Mouse (Mus musculus): ENCODE measurements around the gene Foxp1.

The Foxp1 gene

DNA sequence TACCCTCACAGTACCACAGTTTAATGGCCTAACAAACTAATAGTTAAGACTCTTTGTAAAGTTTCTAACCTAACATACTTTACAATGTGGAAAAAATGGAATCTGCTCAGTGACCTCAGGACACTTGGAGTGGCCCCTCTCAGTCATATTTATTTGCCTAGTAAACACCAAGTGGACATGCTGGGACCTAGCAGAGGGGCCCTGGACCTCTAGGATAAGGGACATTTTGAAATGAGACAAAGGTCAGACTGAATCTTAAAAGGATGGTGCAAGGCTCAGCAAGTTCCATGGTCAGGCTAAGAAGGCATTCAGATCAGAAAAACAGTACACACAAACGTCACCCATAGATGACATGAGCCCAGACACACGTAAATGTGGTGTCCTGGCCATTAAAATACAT is 483.5 kb downstream of the Foxp1 start:
- CTCF ChIA-PET = no interaction called here

DNA sequence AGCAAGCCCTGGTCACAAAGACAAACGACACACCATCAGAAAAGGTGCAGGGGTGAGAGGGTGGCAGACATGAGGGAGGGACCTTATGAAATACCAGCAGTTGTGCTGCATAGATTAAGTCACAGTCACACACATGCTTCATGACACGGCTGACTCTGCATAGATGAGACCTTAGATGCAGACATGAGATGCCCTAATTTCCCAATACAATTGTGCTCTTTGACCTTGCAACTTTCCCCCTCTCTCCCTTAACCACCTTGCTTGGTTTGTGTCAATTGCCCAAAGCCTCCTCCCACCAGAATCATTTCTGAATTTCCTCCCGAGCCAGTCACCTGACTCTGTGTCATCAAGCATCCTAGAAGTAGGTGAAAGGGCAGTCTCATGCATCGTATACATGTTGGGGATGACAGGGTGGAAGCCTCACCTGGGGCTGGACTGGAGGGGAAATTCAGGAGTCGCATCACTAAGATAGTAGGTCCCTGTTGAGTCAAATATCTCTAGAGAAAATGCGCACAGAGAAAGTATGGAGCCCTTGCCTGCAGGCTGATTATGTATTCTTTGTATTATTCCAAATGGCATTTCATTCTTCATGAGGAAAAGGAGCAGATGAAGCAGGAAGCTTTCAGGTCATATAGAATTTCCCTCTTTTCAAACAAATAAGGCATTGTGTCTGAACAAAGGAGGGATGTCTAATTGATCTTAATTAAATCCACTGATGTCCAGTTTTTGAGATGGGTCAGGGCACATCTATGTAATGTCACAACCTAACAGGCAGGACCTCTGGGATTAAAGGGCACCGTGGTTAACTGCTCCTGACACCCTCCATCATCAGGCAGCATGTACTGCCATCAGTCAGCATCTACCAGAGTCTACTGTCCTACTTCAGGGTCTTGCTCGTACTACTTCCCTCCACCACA is 486.8 kb downstream of the Foxp1 start:
- CTCF ChIA-PET = interaction anchor here (0.6 kb wide), 1 partner anchor 406 kb away, joined by 3 read pairs; no protein-coding TSS in a partner anchor

DNA sequence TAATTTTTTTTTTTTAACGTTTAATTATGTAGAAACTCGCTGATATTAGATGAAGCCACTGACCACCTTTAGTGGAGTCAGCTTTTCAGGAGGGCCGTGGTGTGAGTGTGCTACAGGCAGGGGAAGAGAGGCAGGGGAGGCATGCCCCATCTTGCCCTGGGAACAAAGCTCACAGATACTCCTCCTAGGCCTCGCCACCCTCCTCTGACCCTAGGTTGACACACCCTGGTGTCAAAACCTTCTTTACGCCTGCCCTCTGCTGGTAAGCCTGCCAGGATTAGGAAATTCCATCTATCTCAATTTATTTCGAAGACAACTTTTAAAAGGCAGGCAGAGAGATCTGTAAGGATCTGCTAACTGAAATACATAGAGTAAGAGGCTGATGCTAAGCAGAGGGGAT is 489.5 kb downstream of the Foxp1 start:
- CTCF ChIA-PET = interaction anchor here (0.6 kb wide), 1 partner anchor 34 kb away, joined by 9 read pairs; no protein-coding TSS in a partner anchor

DNA sequence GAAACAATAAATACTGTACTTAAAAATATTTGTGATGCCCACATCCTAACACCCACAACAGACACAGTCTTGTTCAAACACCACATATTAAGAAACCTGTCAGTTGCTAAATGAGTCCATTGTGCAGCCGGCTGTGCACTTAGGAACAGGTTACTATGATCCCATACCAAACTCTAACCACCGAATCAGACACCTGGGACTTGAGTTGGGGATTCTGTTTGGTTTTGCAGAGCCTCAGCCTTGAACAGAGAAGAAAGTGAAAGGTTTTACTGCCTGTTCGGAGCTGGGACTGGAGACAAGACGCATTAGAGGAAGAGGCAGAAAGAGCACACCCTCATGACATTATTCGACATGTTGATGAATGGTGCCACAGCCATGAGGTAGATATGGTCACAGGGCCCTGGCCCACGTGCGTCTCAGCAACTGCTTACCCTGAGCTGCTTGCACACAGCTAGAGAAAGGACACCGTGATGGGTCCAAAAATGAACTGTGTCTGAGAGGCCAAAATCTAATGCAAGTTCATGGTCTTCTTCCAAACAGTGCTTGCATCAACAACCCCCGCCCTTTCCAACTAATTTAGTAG is 491.1 kb downstream of the Foxp1 start:
- CTCF ChIA-PET = no interaction called here

DNA sequence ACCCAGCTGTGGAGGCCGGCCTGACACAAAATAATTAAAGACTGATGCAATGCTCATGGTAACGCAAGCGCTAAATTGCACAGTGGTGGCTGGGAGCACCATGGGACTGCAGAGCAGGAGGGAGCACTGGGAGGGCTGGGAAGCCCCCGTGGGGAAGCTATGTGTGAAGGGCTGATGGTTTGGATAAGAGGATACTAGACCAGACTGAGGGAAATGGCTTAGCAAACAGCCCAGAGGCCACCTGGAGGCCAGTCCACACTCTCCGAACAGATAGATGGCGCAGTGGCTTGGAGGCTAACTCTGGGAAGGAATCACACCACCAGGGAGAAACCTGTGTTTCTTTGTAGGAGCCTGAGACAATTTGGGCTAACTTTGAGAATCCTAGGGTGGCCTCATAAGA is 492.3 kb downstream of the Foxp1 start:
- CTCF ChIA-PET = interaction anchor here (0.7 to 1.2 kb wide), 2 partner anchors 13 to 60 kb away, joined by 3 to 4 read pairs; no protein-coding TSS in a partner anchor

DNA sequence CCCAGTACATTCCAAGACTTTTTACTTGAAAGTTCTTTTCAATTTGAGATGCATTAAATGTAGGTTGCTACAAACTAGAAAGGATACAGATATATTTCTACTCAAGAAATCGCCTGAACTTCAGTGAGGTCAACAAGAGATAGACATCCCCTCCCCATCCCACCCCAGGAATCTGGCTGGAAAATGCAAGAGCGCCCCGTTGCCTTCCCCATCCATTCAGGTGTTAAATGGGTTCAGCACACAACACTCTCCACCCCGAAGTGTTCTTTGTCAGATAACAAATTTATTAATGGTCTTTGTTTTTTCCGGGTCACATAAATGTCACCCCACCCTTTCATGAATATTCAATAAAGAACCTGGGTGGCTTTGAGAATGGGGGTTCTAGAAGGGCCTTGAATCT is 493.1 kb downstream of the Foxp1 start:
- CTCF ChIA-PET = interaction anchor here (0.7 to 1.2 kb wide), 2 partner anchors 14 to 61 kb away, joined by 3 to 4 read pairs; no protein-coding TSS in a partner anchor

DNA sequence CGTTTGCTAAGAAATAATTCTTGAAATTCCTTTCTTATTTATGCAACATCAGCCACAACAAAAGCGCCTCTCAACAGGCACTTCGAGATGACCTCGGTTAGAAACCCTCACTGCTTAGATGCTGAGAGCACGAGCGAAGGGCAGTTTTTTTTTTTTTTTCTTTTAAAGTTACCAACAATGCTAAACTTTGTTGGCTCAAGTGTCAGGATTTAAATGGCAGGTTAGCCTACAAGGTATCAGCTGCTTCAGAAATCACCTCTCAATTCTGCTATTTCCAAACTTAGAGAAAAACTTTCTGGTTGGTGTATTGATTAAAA is 493.6 kb downstream of the Foxp1 start:
- CTCF ChIA-PET = interaction anchor here (0.6 kb wide), 1 partner anchor 435 kb away, joined by 5 read pairs; no protein-coding TSS in a partner anchor

DNA sequence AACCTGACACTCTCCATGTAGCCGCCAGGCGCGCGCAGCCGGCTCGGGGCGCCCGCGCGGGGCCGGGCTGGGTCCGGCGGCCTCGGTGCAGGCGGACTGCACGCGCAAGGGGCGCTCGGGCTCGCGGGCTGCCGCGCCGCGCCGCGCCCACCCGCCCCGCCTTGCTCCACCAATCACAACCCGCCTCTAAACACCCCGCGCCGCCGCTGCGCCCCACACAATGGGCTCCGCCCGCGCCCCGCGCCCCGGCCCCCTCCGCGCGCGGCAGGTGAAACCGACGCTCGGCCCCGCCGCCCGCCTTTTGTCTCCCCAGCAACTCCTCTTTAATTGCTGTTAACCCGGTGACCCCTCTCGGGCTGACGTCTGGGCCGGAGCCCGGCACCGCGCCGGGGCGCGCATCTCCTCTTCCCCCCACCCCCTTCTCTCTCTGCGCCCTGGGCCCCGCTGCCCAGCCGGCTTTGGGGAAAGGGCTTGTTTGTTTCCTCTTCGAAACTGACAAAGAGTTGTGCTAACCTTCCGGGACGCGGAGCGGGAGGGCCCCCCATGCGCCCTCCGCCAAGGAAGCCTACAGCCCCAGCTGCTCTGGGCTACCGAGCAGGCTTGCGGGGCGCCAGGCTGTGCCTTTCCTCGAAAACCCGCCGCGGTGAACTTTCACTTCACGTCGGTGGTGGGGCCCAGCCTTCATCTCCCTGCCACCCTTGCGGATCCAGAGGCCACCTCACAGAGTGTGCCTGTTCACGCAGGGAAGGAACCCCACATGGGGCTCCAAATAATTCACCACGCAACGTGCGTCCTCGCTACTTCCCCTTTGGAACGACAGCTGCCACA is 494.1 kb downstream of the Foxp1 start:
- CTCF ChIA-PET = interaction anchor here (0.6 kb wide), 1 partner anchor 435 kb away, joined by 5 read pairs; no protein-coding TSS in a partner anchor

DNA sequence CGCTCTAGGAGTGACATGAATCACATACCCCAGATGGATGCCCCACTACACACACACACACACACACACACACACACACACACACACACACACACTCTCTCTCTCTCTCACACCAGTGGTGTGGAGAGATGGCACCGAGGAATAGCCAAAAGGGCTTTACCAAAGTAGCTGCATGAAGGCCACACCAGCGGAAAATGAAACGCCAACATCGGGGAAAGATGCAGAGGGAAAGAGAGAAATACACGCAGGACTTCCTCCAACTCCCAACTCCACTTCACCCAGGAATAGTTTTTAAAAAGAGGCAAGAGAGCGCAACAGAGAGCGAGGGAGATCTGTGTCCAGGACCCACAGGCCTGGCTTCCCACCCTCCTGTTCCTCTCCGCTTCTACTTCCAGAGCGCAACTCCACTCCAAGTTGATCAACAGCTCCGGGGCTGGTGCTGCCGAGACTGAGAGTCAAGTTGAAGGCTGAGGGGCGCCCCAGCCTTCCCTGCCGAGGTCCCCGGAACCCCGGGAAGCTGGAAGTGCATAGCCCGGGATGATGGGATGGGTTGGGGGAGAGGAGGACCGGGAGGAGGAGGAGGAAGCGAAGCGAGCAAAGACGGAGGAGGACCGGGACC is 494.9 kb downstream of the Foxp1 start:
- CTCF ChIA-PET = no interaction called here

DNA sequence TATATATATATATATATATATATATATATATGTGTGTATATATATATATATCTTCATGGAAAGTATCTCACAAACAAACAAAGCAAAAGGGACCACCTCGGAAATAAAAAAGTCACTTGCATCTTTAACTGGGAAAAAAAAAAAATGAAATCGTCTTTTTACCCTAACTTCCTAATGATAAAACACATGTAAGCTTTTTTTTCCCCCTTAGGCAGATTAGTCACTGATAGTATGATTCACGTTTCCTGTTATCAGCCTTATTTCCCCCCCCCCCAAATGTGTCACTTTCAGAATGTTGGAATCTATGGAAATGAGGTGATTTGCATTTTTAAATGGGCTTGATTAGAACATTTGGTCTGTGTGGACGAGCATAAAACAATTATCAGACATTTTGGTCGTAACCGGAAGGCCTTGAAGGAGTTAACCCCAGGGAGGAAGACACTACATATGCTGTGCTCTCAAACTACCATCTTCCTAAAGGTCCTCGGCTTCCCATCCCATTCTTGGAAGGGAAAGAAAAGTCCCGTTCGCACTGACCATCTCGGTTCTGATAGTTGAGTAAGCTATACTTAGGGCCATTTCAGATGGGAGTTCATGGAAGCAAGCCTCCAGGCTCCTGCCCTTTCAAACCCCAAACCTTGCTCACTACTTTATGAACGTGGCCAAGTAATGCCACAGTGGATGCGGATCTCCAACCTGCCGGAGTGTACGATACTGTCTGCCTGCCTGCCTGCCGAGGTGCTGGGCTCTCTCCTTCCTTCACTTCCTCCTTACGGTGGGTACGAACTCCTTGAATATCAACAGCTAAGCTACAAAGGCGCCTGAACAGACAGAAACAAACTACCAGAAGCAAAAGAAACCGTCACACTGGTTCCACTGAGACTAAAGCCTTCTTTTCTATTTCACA is 495.6 kb downstream of the Foxp1 start:
- CTCF ChIA-PET = interaction anchor here (0.7 kb wide), 5 partner anchors 12 to 458 kb away, joined by 3 to 7 read pairs (median 5); no protein-coding TSS in a partner anchor

DNA sequence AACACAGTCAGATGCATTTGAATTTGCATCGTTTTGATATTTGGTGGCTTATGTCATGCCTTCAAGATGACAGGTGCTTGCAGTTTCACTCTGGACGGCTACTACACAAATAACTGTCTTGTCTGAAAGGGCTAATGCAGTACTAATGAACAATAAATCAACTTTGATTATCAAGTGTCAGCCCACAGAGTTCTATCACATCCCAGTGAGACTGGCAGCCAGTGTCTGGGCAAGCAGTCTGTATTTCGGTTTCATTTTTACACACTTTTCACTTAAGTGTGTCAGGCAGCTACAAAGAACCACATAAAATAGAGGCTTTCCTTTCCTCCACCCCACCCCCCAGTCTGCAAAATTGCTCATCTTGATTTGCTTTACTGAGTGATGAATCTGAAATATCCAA is 496.5 kb downstream of the Foxp1 start:
- CTCF ChIA-PET = interaction anchor here (0.7 kb wide), 4 partner anchors 11 to 458 kb away, joined by 3 to 7 read pairs (median 5); no protein-coding TSS in a partner anchor

DNA sequence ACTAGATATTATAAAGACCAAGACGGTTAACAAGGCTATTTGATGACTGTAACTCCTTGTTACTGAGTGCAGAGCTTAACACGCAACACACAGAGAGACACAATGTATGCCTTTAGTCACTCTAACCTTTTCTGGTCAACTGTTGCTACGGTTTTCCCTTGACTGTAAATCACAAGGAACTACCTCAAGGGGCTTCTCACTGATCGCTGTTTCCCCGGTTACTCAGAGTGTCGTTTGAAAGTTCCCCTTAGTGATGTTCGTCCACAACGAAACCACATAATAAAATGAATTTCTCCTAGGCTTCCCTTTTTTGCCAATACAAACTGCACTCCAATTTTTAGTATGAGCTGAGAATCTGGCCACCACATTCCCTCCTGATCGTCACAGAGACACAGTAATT is 497.9 kb downstream of the Foxp1 start:
- CTCF ChIA-PET = interaction anchor here (1.5 kb wide), 1 partner anchor 48 kb away, joined by 3 read pairs; no protein-coding TSS in a partner anchor

DNA sequence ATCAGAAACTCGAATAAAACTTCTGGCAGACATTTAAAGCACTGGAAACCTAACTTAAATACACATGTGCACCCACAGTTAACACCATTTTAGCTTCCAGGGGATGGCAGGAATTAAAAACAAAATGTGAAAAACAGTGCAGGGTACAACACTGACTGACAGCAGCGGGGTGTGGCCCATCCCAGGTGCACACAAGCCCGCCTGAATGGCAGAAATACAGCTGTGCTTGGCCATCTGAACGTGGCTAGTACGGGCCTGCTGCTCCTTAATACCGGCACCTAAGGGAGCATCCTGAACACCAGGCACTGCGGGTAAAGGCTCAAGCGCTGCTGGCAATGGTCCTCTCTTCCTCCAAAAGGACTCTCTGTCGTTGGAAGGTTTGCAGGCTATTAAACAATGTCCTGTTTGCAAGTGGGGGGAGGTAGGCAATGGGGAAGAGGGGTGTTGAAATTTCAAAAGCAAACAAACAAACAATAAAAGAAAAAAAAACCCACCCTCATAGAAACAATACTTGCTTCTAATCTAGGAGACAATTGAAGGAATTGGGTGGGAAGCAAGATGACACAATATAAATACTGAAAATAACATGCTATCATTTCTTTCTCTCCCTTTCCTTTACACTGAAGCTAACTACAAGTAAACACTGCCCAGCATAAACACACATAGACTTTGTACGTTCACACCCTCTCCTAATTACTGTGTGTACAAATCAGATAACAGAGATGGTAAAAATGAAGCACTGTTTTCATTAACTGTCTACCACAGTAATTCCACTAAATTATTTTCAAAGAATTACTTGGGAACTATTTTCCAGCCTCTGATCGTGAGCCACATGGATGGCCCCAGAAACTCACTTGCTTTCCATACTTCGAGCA is 501.7 kb downstream of the Foxp1 start:
- CTCF ChIA-PET = interaction anchor here (1.0 kb wide), 1 partner anchor 37 kb away, joined by 5 read pairs; no protein-coding TSS in a partner anchor

DNA sequence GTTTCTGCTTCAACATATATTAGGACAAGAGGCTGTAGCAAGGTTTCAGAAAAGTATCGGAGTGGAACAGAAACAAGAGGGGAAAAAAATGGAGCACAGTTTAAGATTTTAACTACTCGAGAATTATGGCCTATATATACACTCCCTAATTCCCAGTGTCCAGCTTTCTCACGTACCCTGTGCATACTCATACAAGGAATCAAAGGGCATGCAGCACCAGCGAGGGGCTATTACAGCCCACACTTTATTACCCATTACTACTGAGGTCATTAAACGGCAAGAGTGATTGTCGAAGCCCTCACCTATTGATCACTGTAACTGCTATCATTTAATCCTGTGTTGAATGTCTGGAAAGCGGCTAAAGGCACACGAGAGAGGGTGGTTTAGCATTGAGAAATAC is 502.8 kb downstream of the Foxp1 start:
- CTCF ChIA-PET = no interaction called here

DNA sequence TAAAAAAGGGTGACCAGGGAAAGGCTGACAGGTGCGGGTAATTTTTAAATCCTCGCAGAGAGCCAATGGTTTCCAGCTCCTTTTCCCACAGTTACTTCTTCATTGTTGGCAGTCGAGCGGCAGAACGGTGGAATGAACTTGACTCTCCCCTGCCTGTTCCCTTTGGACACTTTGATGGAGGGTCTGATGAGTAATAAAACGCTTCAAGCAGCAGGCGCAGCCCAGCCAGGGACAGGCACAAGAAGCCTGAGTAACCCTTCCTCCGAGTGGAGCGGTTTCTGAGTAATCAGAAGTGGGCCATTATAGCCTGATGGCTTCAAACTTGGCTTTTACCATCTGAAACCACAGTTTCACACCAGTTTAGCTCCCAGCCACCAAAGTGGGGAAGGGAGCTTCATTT is 503.3 kb downstream of the Foxp1 start:
- CTCF ChIA-PET = no interaction called here

DNA sequence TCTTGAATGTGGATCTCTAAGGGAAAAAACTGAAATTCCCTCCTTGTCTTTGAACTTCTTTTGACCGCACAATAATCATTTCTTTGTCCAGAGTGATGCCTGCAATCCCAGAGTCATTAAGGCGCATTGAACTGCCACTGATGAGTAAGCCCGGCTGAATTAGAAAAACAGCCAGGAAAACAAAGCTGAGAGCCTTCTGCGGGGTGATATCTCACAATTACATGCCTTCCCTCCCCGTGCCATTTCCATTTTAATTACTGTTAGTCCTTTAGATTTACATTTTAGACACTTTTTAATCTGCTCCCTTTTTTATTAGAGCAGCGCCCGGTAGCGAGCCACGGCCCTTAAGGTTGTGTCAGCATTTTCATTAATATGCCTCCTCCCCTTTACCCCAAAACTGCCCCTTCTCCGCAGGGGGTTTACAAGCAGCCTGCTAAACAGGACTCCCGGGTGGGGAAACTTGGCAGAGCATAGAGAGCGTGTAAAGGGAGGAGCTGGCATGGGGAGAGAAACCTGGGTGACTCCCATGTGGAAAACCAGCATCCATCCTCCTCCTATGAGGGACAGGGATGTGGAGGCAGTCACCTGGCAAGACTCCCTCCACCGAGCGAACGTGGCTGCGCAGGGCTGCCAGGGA is 508.5 kb downstream of the Foxp1 start:
- CTCF ChIA-PET = interaction anchor here (0.6 to 0.8 kb wide), 2 partner anchors 257 to 322 kb away, joined by 3 read pairs; no protein-coding TSS in a partner anchor

DNA sequence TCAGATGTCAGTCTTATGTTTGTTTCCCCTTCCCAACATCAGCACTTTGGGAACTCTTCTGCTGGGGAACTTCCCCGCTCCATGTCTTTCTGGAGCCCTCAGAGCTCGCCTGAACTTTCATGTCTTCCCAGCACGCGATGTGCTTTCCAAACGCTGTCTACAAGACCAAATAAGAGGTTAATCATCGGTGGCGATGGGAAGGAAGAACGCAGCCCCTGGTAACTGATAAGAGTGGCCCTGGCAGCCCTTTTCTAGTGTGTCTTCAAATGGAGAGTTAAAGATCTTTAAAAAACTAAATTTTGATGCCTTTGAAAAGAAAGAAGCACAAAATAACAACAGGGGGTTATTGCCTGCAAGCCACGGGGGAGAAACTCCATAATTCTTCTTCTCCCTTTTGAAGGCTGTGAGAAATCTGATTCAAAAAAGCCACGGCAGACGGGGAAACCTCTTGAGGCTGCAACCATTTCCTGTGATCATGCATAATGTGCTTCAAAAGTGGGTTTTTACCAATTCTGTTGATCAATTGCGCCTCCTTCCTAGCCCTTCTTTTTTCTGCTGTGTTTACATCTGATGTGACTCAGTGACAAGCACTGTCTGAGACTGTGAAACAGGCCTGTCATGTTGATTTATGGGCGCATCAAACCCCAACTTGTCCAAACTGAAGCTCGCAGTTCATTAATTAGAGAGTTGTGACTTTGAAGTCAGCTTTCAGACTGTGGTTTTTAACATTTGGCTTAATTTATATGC is 509.2 kb downstream of the Foxp1 start:
- CTCF ChIA-PET = interaction anchor here (0.6 kb wide), 1 partner anchor 321 kb away, joined by 3 read pairs; no protein-coding TSS in a partner anchor
